Mouse (Mus musculus) lung, postnatal 0 days (tissue): ENCODE data around the gene Ube2r2. TPM values are rescaled to one million over a fixed set of nuclear protein-coding genes. Genes with fewer than 3 reads are reported as not detected.

Source experiments
- ATAC-seq: fragments of 200-750 bp; cut with Nextera tagmentation; 2 replicates; pipeline ENCODE4 v1.8.0; 2017; ENCODE audit warnings: moderate library complexity
- DNase-seq: peaks from one replicate; pipeline ENCODE4 v3.0.0-alpha.2; 2016; ENCODE audit warnings: low spot score
- H3K27ac ChIP-seq: fragments of 300-500 bp; sonication (generic); 2 replicates; pipeline ENCODE4 v1.5.1; 2014; ENCODE audit warnings: antibody characterized with exemption, mild to moderate bottlenecking, low read length, mixed read lengths
- H3K27me3 ChIP-seq: fragments of 300-500 bp; sonication (generic); replicated peaks from 2 replicates; pipeline ENCODE4 v1.6.1; 2014; ENCODE audit warnings: low read length, mixed read lengths; ENCODE audit not compliant: insufficient read depth
- H3K36me3 ChIP-seq: fragments of 300-500 bp; sonication (generic); 2 replicates; pipeline ENCODE4 v1.6.1; 2014; ENCODE audit warnings: low read length, mixed read lengths; ENCODE audit not compliant: insufficient read depth
- H3K4me1 ChIP-seq: fragments of 300-500 bp; sonication (generic); 2 replicates; pipeline ENCODE4 v1.6.1; 2014; ENCODE audit warnings: antibody characterized with exemption, low read depth, low read length, mixed read lengths; ENCODE audit not compliant: insufficient read depth
- H3K4me2 ChIP-seq: fragments of 300-500 bp; sonication (generic); replicated peaks from 2 replicates; pipeline ENCODE4 v1.6.1; 2014; ENCODE audit warnings: low read depth, mild to moderate bottlenecking, low read length, moderate library complexity, mixed read lengths
- H3K4me3 ChIP-seq: fragments of 300-500 bp; sonication (generic); 2 replicates; pipeline ENCODE4 v1.5.1; 2014; ENCODE audit warnings: low read depth, low read length
- H3K9ac ChIP-seq: fragments of 300-500 bp; sonication (generic); replicated peaks from 2 replicates; pipeline ENCODE4 v1.6.1; 2014; ENCODE audit warnings: low read depth, mild to moderate bottlenecking
- H3K9me3 ChIP-seq: fragments of 300-500 bp; sonication (generic); 2 replicates; pipeline ENCODE4 v1.6.1; 2016; ENCODE audit warnings: low read length, mixed read lengths
- CTCF ChIP-seq: IDR thresholded peaks from 2 replicates; pipeline ENCODE4 v1.5.1; 2016; ENCODE audit warnings: antibody characterized with exemption, mild to moderate bottlenecking
- EP300 ChIP-seq: IDR thresholded peaks from 2 replicates; pipeline ENCODE4 v1.6.1; 2016; ENCODE audit warnings: antibody characterized with exemption, mild to moderate bottlenecking, control low read depth
- WGBS: fragments of 180-500 bp; shearing (Covaris S2); extraction: QIAGEN DNeasy Blood & Tissue Kit; methylation state at CpG from one replicate; pipeline ENCODE4 v1.1.7; 2014; 5-methylcytosine and 5-hydroxymethylcytosine counted together
- polyA plus RNA-seq: library from polyadenylated mRNA; unstranded; fragments of >200 nt; fragmentation: Nextera tagmentation; extraction: Ambion mirVana; gene quantifications from 2 replicates; pipeline ENCODE4 v1.2.1, GENCODE M21; 2015

Ube2r2 gene
- polyA plus RNA-seq, 1 experiment from 2014 or later, result 77.9 TPM

- Histone ChIP-seq H3K27me3 (no peaks in the 10 kb centered on the region), H3K36me3 (no peaks in the 10 kb centered on the region), H3K4me2 (no peak overlapping the region), H3K4me1 (peaks cover 3% of the 10 kb centered on the region; the same call in 1 of the 2 replicates), H3K9me3 (no peaks in the 10 kb centered on the region), H3K27ac (no peak overlapping the region), H3K4me3 (no peak overlapping the region), H3K9ac (no peak overlapping the region)
- WGBS, result 77% methylated on average over 6 of the region's 6 CpGs
- TF ChIP-seq EP300 (no peak), CTCF (no peak)
- ATAC-seq (no peak), DNase-seq (no peak)
These were observed 4.8 kb downstream of the Ube2r2 start for GRCm38 (mm10) chr4:41140174-41140875.

- Histone ChIP-seq H3K36me3 (no peaks in the 10 kb centered on the region), H3K4me2 (no peak overlapping the region), H3K9ac (no peak overlapping the region), H3K27me3 (no peaks in the 10 kb centered on the region), H3K4me1 (peaks cover 3% of the 10 kb centered on the region; the same call in 1 of the 2 replicates), H3K27ac (no peak overlapping the region), H3K4me3 (no peak overlapping the region), H3K9me3 (no peaks in the 10 kb centered on the region)
- TF ChIP-seq CTCF (no peak), EP300 (no peak)
- DNase-seq, result no peak
- no peak for ATAC-seq
- 87% methylated on average over 2 of the region's 2 CpGs for WGBS
These were observed 7.1 kb downstream of the Ube2r2 start for GRCm38 (mm10) chr4:41142601-41143000.

- ATAC-seq (no peak), DNase-seq (no peak)
- Histone ChIP-seq H3K9ac (no peak overlapping the region), H3K4me1 (no peaks in the 10 kb centered on the region), H3K36me3 (no peaks in the 10 kb centered on the region), H3K4me2 (no peak overlapping the region), H3K27me3 (no peaks in the 10 kb centered on the region), H3K9me3 (no peaks in the 10 kb centered on the region), H3K27ac (no peak overlapping the region), H3K4me3 (no peak overlapping the region)
- 74% methylated on average over 3 of the region's 3 CpGs for WGBS
- TF ChIP-seq CTCF (no peak), EP300 (no peak)
These were observed 14.3 kb downstream of the Ube2r2 start for GRCm38 (mm10) chr4:41149891-41150290.

GRCm38 (mm10) chr4:41151186-41151585, 15.6 kb downstream of the Ube2r2 start:
- H3K9ac ChIP-seq, result no peak overlapping the region
- ATAC-seq (no peak), DNase-seq (no peak)
- WGBS, result 91% methylated on average over 7 of the region's 7 CpGs
- H3K9me3 ChIP-seq, result no peaks in the 10 kb centered on the region
- H3K36me3 ChIP-seq, result no peaks in the 10 kb centered on the region
- no peak for TF ChIP-seq CTCF
- TF ChIP-seq EP300, result no peak
- no peak overlapping the region for H3K4me2 ChIP-seq
- H3K4me1 ChIP-seq, result no peaks in the 10 kb centered on the region
- no peaks in the 10 kb centered on the region for H3K27me3 ChIP-seq
- H3K4me3 ChIP-seq, result no peak overlapping the region
- no peak overlapping the region for H3K27ac ChIP-seq

- H3K27ac ChIP-seq, result no peak overlapping the region
- 0 out of 2 replicates have a peak, but pooled peaks cover 4% of the 10 kb centered on the region for H3K4me1 ChIP-seq
- H3K27me3 ChIP-seq, result no peaks in the 10 kb centered on the region
- no peak overlapping the region for H3K4me2 ChIP-seq
- ATAC-seq, result 0 out of 2 replicates have a peak, but pooled peaks have one; percentile 49
- WGBS, result 76% methylated on average over 3 of the region's 3 CpGs
- no peak for DNase-seq
- TF ChIP-seq CTCF (no peak), EP300 (no peak)
- no peak overlapping the region for H3K9ac ChIP-seq
- H3K36me3 ChIP-seq, result no peaks in the 10 kb centered on the region
- H3K4me3 ChIP-seq, result no peak overlapping the region
- no peaks in the 10 kb centered on the region for H3K9me3 ChIP-seq
These were observed 17.6 kb downstream of the Ube2r2 start for GRCm38 (mm10) chr4:41153146-41153545.

GRCm38 (mm10) chr4:41156961-41157360, 21.4 kb downstream of the Ube2r2 start:
- no peak overlapping the region for H3K9ac ChIP-seq
- WGBS, result 77% methylated on average over 9 of the region's 9 CpGs
- H3K4me2 ChIP-seq, result no peak overlapping the region
- DNase-seq (no peak), ATAC-seq (no peak)
- no peaks in the 10 kb centered on the region for H3K27me3 ChIP-seq
- TF ChIP-seq EP300 (no peak), CTCF (no peak)
- H3K27ac ChIP-seq, result no peak overlapping the region
- no peaks in the 10 kb centered on the region for H3K9me3 ChIP-seq
- H3K4me1 ChIP-seq, result 0 out of 2 replicates have a peak, but pooled peaks cover 5% of the 10 kb centered on the region
- no peak overlapping the region for H3K4me3 ChIP-seq
- H3K36me3 ChIP-seq, result no peaks in the 10 kb centered on the region
